Mouse (Mus musculus): ENCODE results near the gene Wrnip1. TPM values are rescaled to one million over a fixed set of nuclear protein-coding genes. Genes with fewer than 3 reads are reported as not detected.

Gene Wrnip1
- polyA plus RNA-seq (2014; fragmentation: Nextera tagmentation; extraction: Ambion mirVana): 29.9 and 34.6 TPM in 2 replicates

- H3K4me1 ChIP-seq (replicated peaks; ENCODE audit: control insufficient read depth, insufficient read depth, low read length): peaks cover 24% of the 10 kb centered on the region
- DNase-seq (ENCODE audit: low spot score) (peak; percentile 100), ATAC-seq (ENCODE audit: low FRiP score) (peak; percentile 99)
- H3K9ac ChIP-seq: peak within 1 kb of the TSS; percentile 78
- WGBS: under 1% methylated on average over 50 of the region's 51 CpGs
- H3K27ac ChIP-seq: peak within 1 kb of the TSS; percentile 91
- peak within 1 kb of the TSS; percentile 90 for H3K4me3 ChIP-seq (replicated peaks; ENCODE audit: low read length)
- peaks cover 8% of the 10 kb centered on the region for H3K36me3 ChIP-seq (replicated peaks; ENCODE audit: control insufficient read depth, insufficient read depth)
- H3K27me3 ChIP-seq (ENCODE audit: control insufficient read depth, insufficient read depth, low read length): no peaks in the 10 kb centered on the region
- H3K9me3 ChIP-seq (ENCODE audit: control insufficient read depth, low read length): no peaks in the 10 kb centered on the region
- peak within 1 kb of the TSS; percentile 80 for H3K4me2 ChIP-seq (replicated peaks)
Measured at GRCm38 (mm10) chr13:32801693-32802221, at the start of gene Wrnip1. Gene Wrnip1, plus strand, starts transcription at chr13:32802038.

- DNase-seq (ENCODE audit: low spot score): no peak
- Histone ChIP-seq H3K4me2 (replicated peaks) (no peak overlapping the region), H3K9me3 (ENCODE audit: control insufficient read depth, low read length) (no peaks in the 10 kb centered on the region), H3K27ac (no peak overlapping the region), H3K9ac (no peak overlapping the region), H3K4me3 (replicated peaks; ENCODE audit: low read length) (no peak overlapping the region), H3K36me3 (replicated peaks; ENCODE audit: control insufficient read depth, insufficient read depth) (no peaks in the 10 kb centered on the region), H3K4me1 (replicated peaks; ENCODE audit: control insufficient read depth, insufficient read depth, low read length) (no peaks in the 10 kb centered on the region), H3K27me3 (ENCODE audit: control insufficient read depth, insufficient read depth, low read length) (no peaks in the 10 kb centered on the region)
- ATAC-seq (ENCODE audit: low FRiP score): no peak
- 52% methylated on average over 4 of the region's 4 CpGs for WGBS
Measured at GRCm38 (mm10) chr13:32752066-32752657, 49.7 kb upstream of the Wrnip1 start.

- H3K4me1 ChIP-seq (replicated peaks; ENCODE audit: control insufficient read depth, insufficient read depth, low read length): 0 out of 2 replicates have a peak, but pooled peaks cover 3% of the 10 kb centered on the region
- ATAC-seq (ENCODE audit: low FRiP score) (peak; percentile 53; the same call in 1 of the 2 replicates), DNase-seq (ENCODE audit: low spot score) (no peak)
- no peaks in the 10 kb centered on the region for H3K27me3 ChIP-seq (ENCODE audit: control insufficient read depth, insufficient read depth, low read length)
- H3K4me3 ChIP-seq (replicated peaks; ENCODE audit: low read length): no peak overlapping the region
- WGBS: 8% methylated on average over 4 of the region's 4 CpGs
- H3K9me3 ChIP-seq (ENCODE audit: control insufficient read depth, low read length): no peaks in the 10 kb centered on the region
- H3K4me2 ChIP-seq (replicated peaks): no peak overlapping the region
- H3K36me3 ChIP-seq (replicated peaks; ENCODE audit: control insufficient read depth, insufficient read depth): no peaks in the 10 kb centered on the region
- H3K27ac ChIP-seq: no peak overlapping the region
- H3K9ac ChIP-seq: no peak overlapping the region
Measured at GRCm38 (mm10) chr13:32759036-32759435, 42.8 kb upstream of the Wrnip1 start.

GRCm38 (mm10) chr13:32760795-32761194 lies 41.0 kb upstream of the Wrnip1 start:
- Histone ChIP-seq H3K27ac (no peak overlapping the region), H3K4me3 (replicated peaks; ENCODE audit: low read length) (no peak overlapping the region), H3K27me3 (ENCODE audit: control insufficient read depth, insufficient read depth, low read length) (no peaks in the 10 kb centered on the region), H3K4me1 (replicated peaks; ENCODE audit: control insufficient read depth, insufficient read depth, low read length) (0 out of 2 replicates have a peak, but pooled peaks cover 3% of the 10 kb centered on the region), H3K9ac (no peak overlapping the region), H3K9me3 (ENCODE audit: control insufficient read depth, low read length) (no peaks in the 10 kb centered on the region), H3K4me2 (replicated peaks) (no peak overlapping the region), H3K36me3 (replicated peaks; ENCODE audit: control insufficient read depth, insufficient read depth) (no peaks in the 10 kb centered on the region)
- ATAC-seq (ENCODE audit: low FRiP score) (no peak), DNase-seq (ENCODE audit: low spot score) (no peak)
- WGBS: 86% methylated on average over 2 of the region's 2 CpGs

- no peaks in the 10 kb centered on the region for H3K36me3 ChIP-seq (replicated peaks; ENCODE audit: control insufficient read depth, insufficient read depth)
- H3K4me3 ChIP-seq (replicated peaks; ENCODE audit: low read length): no peak overlapping the region
- H3K27me3 ChIP-seq (ENCODE audit: control insufficient read depth, insufficient read depth, low read length): no peaks in the 10 kb centered on the region
- DNase-seq (ENCODE audit: low spot score): no peak
- H3K9me3 ChIP-seq (ENCODE audit: control insufficient read depth, low read length): no peaks in the 10 kb centered on the region
- no peak overlapping the region for H3K27ac ChIP-seq
- H3K4me2 ChIP-seq (replicated peaks): no peak overlapping the region
- ATAC-seq (ENCODE audit: low FRiP score): no peak
- 89% methylated on average over 3 of the region's 3 CpGs for WGBS
- 0 out of 2 replicates have a peak, but pooled peaks cover 3% of the 10 kb centered on the region for H3K4me1 ChIP-seq (replicated peaks; ENCODE audit: control insufficient read depth, insufficient read depth, low read length)
- H3K9ac ChIP-seq: no peak overlapping the region
Measured at GRCm38 (mm10) chr13:32763141-32763540, 38.7 kb upstream of the Wrnip1 start.

- H3K9ac ChIP-seq: no peak overlapping the region
- H3K4me3 ChIP-seq (replicated peaks; ENCODE audit: low read length): no peak overlapping the region
- no peaks in the 10 kb centered on the region for H3K9me3 ChIP-seq (ENCODE audit: control insufficient read depth, low read length)
- 28% methylated on average over 7 of the region's 7 CpGs for WGBS
- no peak overlapping the region for H3K4me2 ChIP-seq (replicated peaks)
- DNase-seq (ENCODE audit: low spot score): no peak
- no peaks in the 10 kb centered on the region for H3K27me3 ChIP-seq (ENCODE audit: control insufficient read depth, insufficient read depth, low read length)
- H3K27ac ChIP-seq: no peak overlapping the region
- H3K36me3 ChIP-seq (replicated peaks; ENCODE audit: control insufficient read depth, insufficient read depth): no peaks in the 10 kb centered on the region
- ATAC-seq (ENCODE audit: low FRiP score): no peak
- no peaks in the 10 kb centered on the region for H3K4me1 ChIP-seq (replicated peaks; ENCODE audit: control insufficient read depth, insufficient read depth, low read length)
Measured at GRCm38 (mm10) chr13:32764448-32764847, 37.4 kb upstream of the Wrnip1 start.

GRCm38 (mm10) chr13:32768104-32768503 lies 33.7 kb upstream of the Wrnip1 start:
- ATAC-seq (ENCODE audit: low FRiP score) (no peak), DNase-seq (ENCODE audit: low spot score) (peak; percentile 60)
- Histone ChIP-seq H3K9me3 (ENCODE audit: control insufficient read depth, low read length) (no peaks in the 10 kb centered on the region), H3K36me3 (replicated peaks; ENCODE audit: control insufficient read depth, insufficient read depth) (no peaks in the 10 kb centered on the region), H3K27ac (no peak overlapping the region), H3K27me3 (ENCODE audit: control insufficient read depth, insufficient read depth, low read length) (no peaks in the 10 kb centered on the region), H3K9ac (no peak overlapping the region), H3K4me3 (replicated peaks; ENCODE audit: low read length) (no peak overlapping the region), H3K4me2 (replicated peaks) (no peak overlapping the region), H3K4me1 (replicated peaks; ENCODE audit: control insufficient read depth, insufficient read depth, low read length) (no peaks in the 10 kb centered on the region)
- 13% methylated on average over 4 of the region's 4 CpGs for whole genome bisulfite sequencing

GRCm38 (mm10) chr13:32769960-32770359 lies 31.9 kb upstream of the Wrnip1 start:
- ATAC-seq (ENCODE audit: low FRiP score): no peak
- Histone ChIP-seq H3K4me1 (replicated peaks; ENCODE audit: control insufficient read depth, insufficient read depth, low read length) (no peaks in the 10 kb centered on the region), H3K4me2 (replicated peaks) (no peak overlapping the region), H3K36me3 (replicated peaks; ENCODE audit: control insufficient read depth, insufficient read depth) (no peaks in the 10 kb centered on the region), H3K4me3 (replicated peaks; ENCODE audit: low read length) (no peak overlapping the region), H3K27me3 (ENCODE audit: control insufficient read depth, insufficient read depth, low read length) (no peaks in the 10 kb centered on the region), H3K9ac (no peak overlapping the region), H3K9me3 (ENCODE audit: control insufficient read depth, low read length) (no peaks in the 10 kb centered on the region), H3K27ac (no peak overlapping the region)
- WGBS: 17% methylated on average over 3 of the region's 3 CpGs
- DNase-seq (ENCODE audit: low spot score): no peak

- Histone ChIP-seq H3K4me3 (replicated peaks; ENCODE audit: low read length) (no peak overlapping the region), H3K27ac (no peak overlapping the region), H3K4me1 (replicated peaks; ENCODE audit: control insufficient read depth, insufficient read depth, low read length) (no peaks in the 10 kb centered on the region), H3K9ac (no peak overlapping the region), H3K9me3 (ENCODE audit: control insufficient read depth, low read length) (no peaks in the 10 kb centered on the region), H3K36me3 (replicated peaks; ENCODE audit: control insufficient read depth, insufficient read depth) (no peaks in the 10 kb centered on the region), H3K27me3 (ENCODE audit: control insufficient read depth, insufficient read depth, low read length) (no peaks in the 10 kb centered on the region), H3K4me2 (replicated peaks) (no peak overlapping the region)
- no peak for ATAC-seq (ENCODE audit: low FRiP score)
- no peak for DNase-seq (ENCODE audit: low spot score)
- 95% methylated on average over 9 of the region's 9 CpGs for WGBS
Measured at GRCm38 (mm10) chr13:32775889-32776288, 25.9 kb upstream of the Wrnip1 start.

All from hindbrain, embryonic 14.5 days (tissue).